Mouse (Mus musculus): ENCODE results near the gene Hist1h2ab.
"Not testable (repeated sequence)": the region's sequence is repeated elsewhere in the genome, so short reads cannot be mapped to it uniquely, and the experiment has no call there.

The Hist1h2ab gene

GRCm38 (mm10) chr13:23756790-23757189 is 5.9 kb downstream of the Hist1h2ab start, which contains the start of gene Hist1h4b:
Gene Hist1h4b (plus strand): TSS chr13:23757013.
- Histone ChIP-seq H3K4me3 (replicated peaks; ENCODE audit: low read length) (peak within 1 kb of the TSS; percentile 59), H3K36me3 (ENCODE audit: insufficient read depth, low read length) (no peaks in the 10 kb centered on the region), H3K9me3 (ENCODE audit: low read length) (no peaks in the 10 kb centered on the region), H3K4me1 (replicated peaks; ENCODE audit: low read depth, low read length) (peaks cover 39% of the 10 kb centered on the region), H3K27me3 (ENCODE audit: insufficient read depth, low read length) (no peaks in the 10 kb centered on the region)
- TF ChIP-seq CTCF (conservative IDR thresholded peaks at IDR 0.05; ENCODE audit: low read length) (no peak), NANOG (IDR thresholded peaks at IDR 0.05; ENCODE audit: borderline replicate concordance, low read length) (no peak), POU5F1 (IDR thresholded peaks at IDR 0.05; ENCODE audit: borderline replicate concordance, low read length) (no peak)

- Histone ChIP-seq H3K36me3 (ENCODE audit: insufficient read depth, low read length) (no peaks in the 10 kb centered on the region), H3K9me3 (ENCODE audit: low read length) (no peaks in the 10 kb centered on the region), H3K4me3 (replicated peaks; ENCODE audit: low read length) (peak overlapping the region; percentile 59), H3K4me1 (replicated peaks; ENCODE audit: low read depth, low read length) (peaks cover 39% of the 10 kb centered on the region), H3K27me3 (ENCODE audit: insufficient read depth, low read length) (no peaks in the 10 kb centered on the region)
- no peak for TF ChIP-seq NANOG (IDR thresholded peaks at IDR 0.05; ENCODE audit: borderline replicate concordance, low read length)
Observed at GRCm38 (mm10) chr13:23757211-23757773, 6.4 kb downstream of the Hist1h2ab start.

GRCm38 (mm10) chr13:23757921-23758320 is 7.0 kb downstream of the Hist1h2ab start:
- TF ChIP-seq POU5F1 (IDR thresholded peaks at IDR 0.05; ENCODE audit: borderline replicate concordance, low read length): no peak
- TF ChIP-seq NANOG (IDR thresholded peaks at IDR 0.05; ENCODE audit: borderline replicate concordance, low read length): no peak
- no peak for TF ChIP-seq CTCF (conservative IDR thresholded peaks at IDR 0.05; ENCODE audit: low read length)
- Histone ChIP-seq H3K9me3 (ENCODE audit: low read length) (no peaks in the 10 kb centered on the region), H3K36me3 (ENCODE audit: insufficient read depth, low read length) (no peaks in the 10 kb centered on the region), H3K4me1 (replicated peaks; ENCODE audit: low read depth, low read length) (peaks cover 39% of the 10 kb centered on the region), H3K27me3 (ENCODE audit: insufficient read depth, low read length) (no peaks in the 10 kb centered on the region), H3K4me3 (replicated peaks; ENCODE audit: low read length) (peak overlapping the region; percentile 59)

- Histone ChIP-seq H3K27me3 (ENCODE audit: insufficient read depth, low read length) (no peaks in the 10 kb centered on the region), H3K36me3 (ENCODE audit: insufficient read depth, low read length) (no peaks in the 10 kb centered on the region), H3K4me3 (replicated peaks; ENCODE audit: low read length) (0 out of 2 replicates have a peak overlapping the region, but pooled peaks have one; percentile 68), H3K9me3 (ENCODE audit: low read length) (no peaks in the 10 kb centered on the region), H3K4me1 (replicated peaks; ENCODE audit: low read depth, low read length) (peaks cover 41% of the 10 kb centered on the region)
- TF ChIP-seq POU5F1 (IDR thresholded peaks at IDR 0.05; ENCODE audit: borderline replicate concordance, low read length) (no peak), NANOG (IDR thresholded peaks at IDR 0.05; ENCODE audit: borderline replicate concordance, low read length) (no peak), CTCF (conservative IDR thresholded peaks at IDR 0.05; ENCODE audit: low read length) (no peak)
Observed at GRCm38 (mm10) chr13:23759251-23759771, 8.4 kb downstream of the Hist1h2ab start.

GRCm38 (mm10) chr13:23759916-23760239 is 9.0 kb downstream of the Hist1h2ab start:
- Histone ChIP-seq H3K36me3 (ENCODE audit: insufficient read depth, low read length) (no peaks in the 10 kb centered on the region), H3K4me1 (replicated peaks; ENCODE audit: low read depth, low read length) (peaks cover 46% of the 10 kb centered on the region), H3K4me3 (replicated peaks; ENCODE audit: low read length) (peak overlapping the region; percentile 68), H3K27me3 (ENCODE audit: insufficient read depth, low read length) (no peaks in the 10 kb centered on the region), H3K9me3 (ENCODE audit: low read length) (no peaks in the 10 kb centered on the region)
- TF ChIP-seq POU5F1 (IDR thresholded peaks at IDR 0.05; ENCODE audit: borderline replicate concordance, low read length) (no peak), CTCF (conservative IDR thresholded peaks at IDR 0.05; ENCODE audit: low read length) (0 out of 2 replicates have a peak, but pooled peaks have one; percentile 21), NANOG (IDR thresholded peaks at IDR 0.05; ENCODE audit: borderline replicate concordance, low read length) (no peak)

- TF ChIP-seq POU5F1 (IDR thresholded peaks at IDR 0.05; ENCODE audit: borderline replicate concordance, low read length) (no peak), NANOG (IDR thresholded peaks at IDR 0.05; ENCODE audit: borderline replicate concordance, low read length) (no peak), CTCF (conservative IDR thresholded peaks at IDR 0.05; ENCODE audit: low read length) (no peak; the same call in none of the 2 replicates)
- H3K36me3 ChIP-seq (ENCODE audit: insufficient read depth, low read length): no peaks in the 10 kb centered on the region
- peaks cover 49% of the 10 kb centered on the region for H3K4me1 ChIP-seq (replicated peaks; ENCODE audit: low read depth, low read length)
- H3K27me3 ChIP-seq (ENCODE audit: insufficient read depth, low read length): no peaks in the 10 kb centered on the region
- H3K4me3 ChIP-seq (replicated peaks; ENCODE audit: low read length): peak overlapping the region; percentile 68
- no peaks in the 10 kb centered on the region for H3K9me3 ChIP-seq (ENCODE audit: low read length)
Observed at GRCm38 (mm10) chr13:23760240-23760971, 9.5 kb downstream of the Hist1h2ab start.

GRCm38 (mm10) chr13:23760972-23761864 is 10.3 kb downstream of the Hist1h2ab start, which contains the start of gene Hist1h4a:
Gene Hist1h4a (minus strand): TSS chr13:23761230.
- Histone ChIP-seq H3K27me3 (ENCODE audit: insufficient read depth, low read length) (no peaks in the 10 kb centered on the region), H3K4me3 (replicated peaks; ENCODE audit: low read length) (peak within 1 kb of the TSS; percentile 79), H3K36me3 (ENCODE audit: insufficient read depth, low read length) (no peaks in the 10 kb centered on the region), H3K9me3 (ENCODE audit: low read length) (no peaks in the 10 kb centered on the region), H3K4me1 (replicated peaks; ENCODE audit: low read depth, low read length) (peaks cover 48% of the 10 kb centered on the region)
- TF ChIP-seq NANOG (IDR thresholded peaks at IDR 0.05; ENCODE audit: borderline replicate concordance, low read length): no peak
- TF ChIP-seq CTCF (conservative IDR thresholded peaks at IDR 0.05; ENCODE audit: low read length): no peak
- TF ChIP-seq POU5F1 (IDR thresholded peaks at IDR 0.05; ENCODE audit: borderline replicate concordance, low read length): no peak

GRCm38 (mm10) chr13:23761871-23762821 is 11.2 kb downstream of the Hist1h2ab start, which contains the start of gene Hist1h3a:
Gene Hist1h3a (minus strand): TSS chr13:23762386.
- Histone ChIP-seq H3K4me3 (replicated peaks; ENCODE audit: low read length) (peak within 1 kb of the TSS; percentile 79), H3K4me1 (replicated peaks; ENCODE audit: low read depth, low read length) (peaks cover 51% of the 10 kb centered on the region)
- not testable (repeated sequence) for H3K36me3 ChIP-seq (ENCODE audit: insufficient read depth, low read length); H3K9me3 ChIP-seq (ENCODE audit: low read length); H3K27me3 ChIP-seq (ENCODE audit: insufficient read depth, low read length)

Data from E14TG2a.4 (cell line).